Mouse (Mus musculus): ENCODE data around the gene Grk5.

The Grk5 gene

GRCm38 (mm10) chr19:60973508-60973907 lies 84.0 kb downstream of the Grk5 start:
- no peak for DNase-seq (ENCODE audit: low read depth, low spot score)

DNA sequence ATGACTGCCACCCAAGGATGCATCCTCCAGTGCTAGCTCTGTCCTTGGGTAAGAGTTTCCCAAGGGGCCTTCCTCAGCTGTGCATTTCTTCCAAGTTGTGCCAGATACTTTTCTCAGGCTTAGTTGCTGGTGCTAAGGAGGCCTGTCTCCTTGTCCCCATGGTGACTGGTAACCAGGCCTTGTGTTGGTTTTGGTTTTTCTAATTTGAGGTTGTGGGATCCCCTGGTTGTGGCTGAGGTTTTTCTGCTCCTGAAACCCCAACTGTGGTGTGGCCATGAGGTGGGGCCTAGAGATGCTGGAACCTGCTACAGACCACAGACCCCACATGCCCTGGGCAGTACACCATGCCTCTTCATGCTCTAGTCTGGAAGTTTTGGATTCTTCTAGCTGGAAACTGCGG lies 90.0 kb downstream of the Grk5 start:
- DNase-seq (ENCODE audit: low read depth, low spot score) = no peak

GRCm38 (mm10) chr19:60981391-60981790 lies 91.8 kb downstream of the Grk5 start:
- DNase-seq (ENCODE audit: low read depth, low spot score) = no peak

- DNase-seq (ENCODE audit: low read depth, low spot score) = no peak
Observed at GRCm38 (mm10) chr19:60981894-60982293, 92.3 kb downstream of the Grk5 start.

GRCm38 (mm10) chr19:60989766-60990165 lies 100.2 kb downstream of the Grk5 start:
- no peak for DNase-seq (ENCODE audit: low read depth, low spot score)

DNA sequence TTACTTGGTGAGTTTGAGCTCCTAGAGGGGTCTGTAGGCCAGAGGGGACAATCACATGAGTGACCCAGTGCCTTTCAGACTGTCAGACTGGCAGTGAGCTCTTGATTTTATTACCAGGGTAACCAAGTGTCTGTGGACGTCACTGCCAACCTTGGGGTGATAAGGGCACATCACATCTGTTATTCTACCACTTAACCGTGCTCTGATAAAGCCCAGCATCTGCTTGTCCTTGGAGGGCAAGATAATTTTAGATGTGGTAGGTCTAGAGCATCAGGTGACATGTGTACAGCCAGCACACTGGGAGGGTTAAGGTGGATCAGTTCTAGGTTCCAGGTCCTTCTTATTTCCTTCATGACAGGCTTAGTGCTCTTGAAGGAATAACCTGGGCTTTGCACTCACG lies 104.7 kb downstream of the Grk5 start:
- no peak for DNase-seq (ENCODE audit: low read depth, low spot score)

DNA sequence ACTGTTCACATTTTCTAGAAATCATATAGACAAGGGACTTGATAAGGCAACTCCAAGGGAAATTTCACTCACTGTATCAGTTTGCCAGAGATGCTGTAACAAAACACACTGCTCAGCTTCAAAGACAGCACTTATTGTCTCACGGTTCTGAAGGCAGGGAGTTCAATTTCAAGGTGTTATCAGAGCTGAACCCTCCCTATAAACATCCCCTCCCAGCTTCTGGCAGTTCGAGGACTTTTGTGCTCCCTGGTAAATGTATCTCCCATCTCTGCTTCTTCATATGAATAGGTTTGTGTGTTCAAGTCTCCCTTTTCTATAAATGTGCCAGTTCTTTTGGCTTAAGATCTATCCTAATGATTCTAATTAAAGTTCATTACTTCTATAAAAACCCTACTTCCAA lies 105.3 kb downstream of the Grk5 start:
- no peak for DNase-seq (ENCODE audit: low read depth, low spot score)

GRCm38 (mm10) chr19:60997784-60998183 lies 108.2 kb downstream of the Grk5 start:
- no peak for DNase-seq (ENCODE audit: low read depth, low spot score)

- no peak for DNase-seq (ENCODE audit: low read depth, low spot score)
Observed at GRCm38 (mm10) chr19:60999652-61000051, 110.1 kb downstream of the Grk5 start.

- DNase-seq (ENCODE audit: low read depth, low spot score) = no peak
Observed at GRCm38 (mm10) chr19:61000958-61001357, 111.4 kb downstream of the Grk5 start.

DNA sequence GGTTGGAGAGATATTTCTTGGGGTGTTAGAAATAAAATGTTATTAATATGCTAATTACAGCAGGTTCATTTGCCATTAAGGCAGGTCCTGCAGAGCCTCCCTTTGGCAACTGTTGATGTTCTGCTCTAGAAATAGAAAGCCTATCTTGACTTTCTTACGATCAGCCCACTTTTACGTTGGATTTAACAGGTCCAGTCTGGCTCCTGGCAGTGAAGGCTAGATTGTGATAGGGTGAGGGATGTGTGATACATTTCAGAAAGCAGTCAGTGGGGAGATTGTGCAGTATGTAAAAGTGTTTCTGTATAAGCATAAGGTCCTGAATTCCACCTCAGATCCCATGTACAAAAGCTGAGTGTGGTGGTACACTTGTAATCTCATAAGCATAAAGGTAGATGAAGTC lies 119.7 kb downstream of the Grk5 start:
- no peak for DNase-seq (ENCODE audit: low read depth, low spot score)

DNA sequence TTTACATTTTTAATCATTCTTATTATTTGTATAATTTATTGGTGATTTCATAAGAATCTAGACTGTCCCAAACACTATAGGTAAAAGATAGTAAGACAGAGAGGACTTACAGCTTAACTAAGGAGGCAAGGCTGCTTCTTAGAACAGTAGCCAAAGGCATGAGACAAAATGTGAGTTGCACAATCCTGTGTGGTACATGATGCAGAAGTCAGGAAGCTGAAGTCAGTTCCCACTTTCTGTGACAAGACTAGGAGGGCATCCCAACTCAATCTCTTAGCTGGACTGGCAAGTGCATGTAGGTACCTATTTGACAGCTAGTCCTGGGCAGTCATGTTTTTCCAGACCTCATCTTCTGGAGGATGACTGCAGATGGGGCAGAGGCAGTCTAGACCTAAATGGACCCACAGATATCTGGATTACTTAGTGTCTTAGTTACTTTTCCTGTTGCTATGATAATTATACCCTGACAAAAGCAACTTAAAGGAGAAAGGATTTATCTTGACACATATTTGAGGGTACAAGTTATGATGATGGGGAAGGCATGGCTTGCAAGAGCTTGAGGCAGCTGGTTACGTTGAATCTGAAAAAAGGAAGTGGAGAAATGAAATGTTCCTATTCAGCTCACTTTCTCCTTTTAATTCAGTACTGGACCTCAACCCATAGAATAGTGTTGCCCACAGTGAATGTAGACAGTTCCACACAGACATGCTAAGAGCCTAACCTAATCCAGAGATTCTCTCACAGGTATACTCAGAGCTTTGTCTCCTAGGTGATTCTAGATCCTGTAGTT lies 128.1 kb downstream of the Grk5 start:
- DNase-seq (ENCODE audit: low read depth, low spot score) = no peak

GRCm38 (mm10) chr19:61021502-61021901 lies 132.0 kb downstream of the Grk5 start:
- no peak for DNase-seq (ENCODE audit: low read depth, low spot score)

DNA sequence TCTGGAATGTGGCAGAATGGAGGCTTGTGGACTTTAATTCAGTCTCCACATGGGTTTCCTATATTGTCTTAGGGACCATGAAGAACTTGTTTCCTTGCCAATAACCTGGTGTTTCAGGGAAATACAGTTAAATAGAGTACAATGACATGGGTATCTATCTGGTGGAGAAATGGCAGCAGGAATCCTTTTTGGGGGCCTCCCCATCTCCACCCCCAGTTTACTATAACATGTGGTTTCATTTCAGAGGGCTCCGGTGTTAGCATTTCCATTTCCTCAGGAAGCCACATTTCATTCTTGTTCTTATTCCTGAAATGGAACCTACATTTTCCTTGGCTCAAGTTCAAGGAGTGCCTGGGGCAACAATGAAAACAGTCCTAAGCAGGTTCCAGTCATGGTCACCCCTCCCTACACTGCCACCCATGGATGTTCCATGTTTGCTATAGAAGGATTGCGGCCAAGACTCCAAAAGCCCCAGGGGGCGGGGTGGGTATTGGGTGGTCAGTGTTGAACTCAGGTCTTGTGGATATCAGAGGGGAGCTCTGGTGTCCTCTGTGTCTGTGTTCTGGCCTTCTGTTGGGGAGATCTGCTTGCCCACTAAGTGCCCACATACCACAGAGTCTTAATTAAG lies 132.5 kb downstream of the Grk5 start:
- DNase-seq (ENCODE audit: low read depth, low spot score) = no peak

DNA sequence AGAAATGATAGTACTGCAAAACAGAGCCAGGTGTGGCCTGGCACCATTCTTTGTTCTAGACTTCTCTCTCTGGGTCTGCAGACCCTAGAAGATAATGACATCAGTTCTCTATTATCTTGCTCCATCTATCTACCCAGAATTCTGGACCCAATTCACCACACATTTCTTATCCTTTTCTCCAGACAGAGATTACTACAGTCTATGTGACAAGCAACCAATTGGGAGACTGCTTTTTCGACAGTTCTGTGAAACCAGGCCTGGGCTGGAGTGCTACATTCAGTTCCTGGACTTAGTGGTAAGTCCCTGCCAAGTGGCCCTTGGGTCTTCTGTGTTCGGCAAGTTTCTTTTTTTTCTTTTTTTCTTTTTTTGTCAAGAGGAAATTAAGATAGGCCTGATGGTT lies 142.0 kb downstream of the Grk5 start:
- DNase-seq (ENCODE audit: low read depth, low spot score) = no peak

GRCm38 (mm10) chr19:61039151-61039550 lies 149.6 kb downstream of the Grk5 start:
- no peak for DNase-seq (ENCODE audit: low read depth, low spot score)

DNA sequence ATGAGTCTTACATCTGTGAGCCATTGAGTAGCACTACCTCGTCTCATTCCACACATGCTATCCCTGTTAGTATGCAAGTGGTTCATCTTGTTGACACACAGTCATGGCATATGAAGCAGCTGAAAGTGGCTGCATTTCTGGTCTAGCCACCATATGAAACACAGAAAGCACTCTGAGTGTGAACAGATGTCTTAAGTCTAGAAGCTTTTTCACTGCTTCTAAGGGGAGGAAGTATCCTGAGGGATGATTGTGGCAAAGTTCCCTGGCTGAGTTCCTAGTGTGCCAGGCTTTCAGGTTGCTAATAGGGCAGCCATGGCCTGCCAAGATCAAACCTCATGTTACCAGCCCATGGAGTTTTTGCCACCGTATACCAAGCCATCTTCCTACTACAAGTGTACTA lies 159.1 kb downstream of the Grk5 start:
- no peak for DNase-seq (ENCODE audit: low read depth, low spot score)

GRCm38 (mm10) chr19:61049413-61049812 lies 159.9 kb downstream of the Grk5 start:
- no peak for DNase-seq (ENCODE audit: low read depth, low spot score)

DNA sequence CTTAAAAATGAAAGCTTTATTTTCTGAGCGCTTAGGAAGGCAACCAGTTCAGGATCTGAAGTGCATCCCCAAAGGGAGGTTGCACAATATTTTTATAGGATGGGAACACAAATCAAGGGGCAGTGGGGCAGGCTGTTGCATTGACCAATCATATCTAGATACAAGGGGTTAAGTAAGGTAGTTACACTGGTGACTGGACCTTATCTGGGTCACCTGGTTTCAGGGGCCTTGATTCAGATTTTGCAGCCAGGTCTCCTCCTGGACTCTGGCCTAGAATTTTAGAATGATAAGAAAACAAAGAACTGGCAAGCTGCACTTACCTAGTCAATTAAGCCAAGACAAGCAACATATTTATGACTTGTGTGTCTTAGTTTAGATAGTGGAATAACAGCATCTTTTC lies 161.6 kb downstream of the Grk5 start:
- DNase-seq (ENCODE audit: low read depth, low spot score) = no peak

- DNase-seq (ENCODE audit: low read depth, low spot score) = no peak
Observed at GRCm38 (mm10) chr19:61052008-61052407, 162.5 kb downstream of the Grk5 start.

GRCm38 (mm10) chr19:61052786-61053185 lies 163.2 kb downstream of the Grk5 start:
- DNase-seq (ENCODE audit: low read depth, low spot score) = no peak

- DNase-seq (ENCODE audit: low read depth, low spot score) = no peak
Observed at GRCm38 (mm10) chr19:61056783-61057410, 167.3 kb downstream of the Grk5 start.

- DNase-seq (ENCODE audit: low read depth, low spot score) = no peak
Observed at GRCm38 (mm10) chr19:61057581-61057980, 168.0 kb downstream of the Grk5 start.
